Mouse (Mus musculus) gonadal fat pad, adult 2 months (tissue): ENCODE data around the gene Slit1. TPM values are rescaled to one million over a fixed set of nuclear protein-coding genes. Genes with fewer than 3 reads are reported as not detected.

ENCODE experiments used
- DNase-seq: peaks from one replicate; pipeline ENCODE4 v3.0.0-alpha.2; 2012; ENCODE audit warnings: low read depth
- polyA plus RNA-seq: library from polyadenylated mRNA; depleted of rRNA; stranded (reverse); fragments of >200 nt; gene quantifications from 2 replicates; pipeline ENCODE4 v1.2.3, GENCODE M21; 2012; rRNA removed

The Slit1 gene
- polyA plus RNA-seq, 1 experiment = 7.1 TPM

DNA sequence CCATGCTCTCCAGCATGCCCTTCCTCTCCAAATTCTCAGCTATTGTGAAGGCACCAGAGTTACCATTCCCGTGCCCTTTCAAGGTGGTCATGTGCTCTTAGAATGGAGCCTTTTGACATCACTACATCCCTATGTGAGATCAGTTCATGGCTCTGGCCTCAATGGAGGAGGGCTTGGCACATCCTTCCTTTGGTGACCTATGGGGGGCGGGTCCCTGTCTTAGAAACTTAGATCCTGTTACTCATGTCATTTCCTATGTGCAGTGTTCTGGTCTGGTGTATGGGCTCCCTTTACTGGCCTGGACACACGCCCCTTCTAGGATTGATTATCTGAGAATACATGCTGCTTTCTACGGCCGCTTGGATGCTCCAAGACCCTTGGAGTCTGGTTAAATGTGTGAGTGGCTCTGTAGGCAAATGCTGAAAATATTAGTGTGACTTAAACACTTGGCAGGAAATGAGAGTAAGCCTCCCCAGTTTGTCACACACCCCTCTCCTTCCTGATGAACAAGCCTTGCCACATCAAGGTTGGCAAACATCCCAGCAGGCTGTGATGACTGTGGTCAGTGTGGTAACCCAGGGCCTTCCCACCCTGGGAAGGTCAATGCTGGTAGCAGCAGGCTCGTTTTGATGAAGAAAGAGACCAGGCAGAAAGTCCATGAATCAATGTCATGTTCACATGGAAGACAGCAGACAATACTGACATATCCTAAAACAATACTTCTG, 146.1 kb downstream of the Slit1 start:
- no peak for DNase-seq

DNA sequence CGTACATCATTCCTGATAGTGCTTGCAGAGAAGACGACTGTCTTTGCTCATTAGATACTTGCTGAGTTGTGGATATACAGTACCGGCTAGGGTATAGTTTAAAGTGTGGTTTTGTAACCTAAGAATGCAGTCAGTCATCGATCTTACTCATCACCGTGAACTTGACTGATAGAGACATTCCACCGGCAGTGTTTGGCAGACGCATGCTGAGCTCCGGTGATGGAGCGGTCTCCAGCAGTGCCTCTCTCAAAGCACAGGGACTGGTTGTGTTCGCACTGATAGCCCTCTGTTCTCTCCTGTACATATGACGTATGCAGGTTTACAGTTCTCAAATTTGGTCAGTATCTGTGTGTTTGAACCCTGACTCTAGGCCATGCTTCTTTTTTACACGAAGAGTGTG, 151.7 kb downstream of the Slit1 start:
- no peak for DNase-seq

- DNase-seq = no peak
Observed at GRCm38 (mm10) chr19:41589681-41590080, 153.8 kb downstream of the Slit1 start.

GRCm38 (mm10) chr19:41589026-41589425, 154.4 kb downstream of the Slit1 start:
- DNase-seq = no peak

- DNase-seq = no peak
Observed at GRCm38 (mm10) chr19:41587431-41588222, 155.8 kb downstream of the Slit1 start.

DNA sequence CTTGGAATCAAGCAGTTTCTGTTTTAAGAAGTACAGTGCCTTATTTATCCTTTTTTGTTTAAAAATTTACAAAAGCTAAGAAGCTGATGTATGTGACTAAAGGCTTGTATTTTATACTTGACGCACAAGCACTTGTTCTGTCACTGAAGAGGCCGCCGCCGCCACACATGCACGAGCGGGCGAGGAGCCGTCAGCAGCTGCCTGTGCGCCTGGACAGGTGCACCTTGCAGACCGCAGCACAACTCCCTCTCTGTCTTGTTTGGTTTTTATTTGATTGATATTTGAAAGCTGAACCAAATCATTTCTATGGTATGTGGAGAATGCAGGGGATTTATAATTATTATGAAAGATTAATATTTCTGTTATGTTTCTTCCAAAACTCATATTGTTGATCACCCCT, 156.7 kb downstream of the Slit1 start:
- no peak for DNase-seq

DNA sequence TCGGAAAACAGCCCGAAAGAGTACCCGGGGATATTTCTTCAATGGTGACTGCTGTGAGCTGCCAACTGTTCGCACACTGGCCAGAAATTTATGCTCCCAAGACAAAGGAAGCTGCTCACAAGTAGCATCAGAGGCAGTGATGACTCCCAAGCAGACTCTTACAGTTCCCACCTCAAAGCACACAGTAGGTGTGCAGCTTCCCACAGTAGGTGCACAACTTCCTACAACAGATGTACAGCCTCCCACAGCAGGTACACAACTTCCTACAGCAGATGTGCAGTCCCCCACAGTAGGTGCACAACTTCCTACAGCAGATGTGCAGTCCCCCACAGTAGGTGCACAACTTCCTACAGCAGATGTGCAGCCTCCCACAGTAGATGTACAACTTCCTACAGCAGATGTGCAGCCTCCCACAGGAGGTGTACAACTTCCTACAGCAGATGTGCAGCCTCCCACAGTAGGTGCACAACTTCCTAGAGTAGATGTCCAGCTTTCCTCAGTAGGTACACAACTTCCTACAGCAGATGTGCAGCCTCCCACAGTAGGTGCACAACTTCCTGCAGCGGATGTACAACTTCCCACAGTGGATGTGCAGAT, 160.4 kb downstream of the Slit1 start:
- DNase-seq = no peak

GRCm38 (mm10) chr19:41581706-41582420, 161.6 kb downstream of the Slit1 start, which contains the start of gene Gm340:
Gene Gm340, plus strand, starts transcription at chr19:41582370.
- no peak for DNase-seq

DNA sequence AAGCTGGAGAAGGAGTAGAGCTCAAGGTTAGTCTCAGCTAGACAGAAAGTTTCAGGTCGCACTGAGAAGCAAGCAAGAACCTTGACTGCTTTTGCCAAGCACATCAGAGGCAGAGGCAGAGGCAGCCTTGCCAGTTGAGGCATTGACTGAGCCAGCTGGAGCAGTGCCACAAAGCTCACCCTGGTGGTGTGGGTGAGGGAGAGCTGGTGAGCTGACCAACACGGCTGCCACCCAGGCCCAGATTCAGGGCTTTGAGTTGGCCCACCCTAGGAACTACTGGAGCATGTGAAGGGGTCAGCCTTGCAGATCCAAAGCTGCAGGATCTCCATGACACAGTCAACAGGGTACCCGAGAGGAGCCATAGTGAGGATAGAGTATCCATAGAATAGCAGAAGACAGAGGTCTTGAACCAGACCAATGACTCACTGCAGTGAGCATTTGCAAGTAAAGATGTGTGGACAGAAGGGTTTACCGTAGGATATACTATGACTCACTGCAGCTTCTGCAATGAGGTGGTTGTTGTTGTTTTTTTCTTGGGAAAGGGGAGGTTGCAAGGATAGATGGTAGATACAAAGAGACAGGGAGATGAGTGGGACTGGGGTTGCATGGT, 164.0 kb downstream of the Slit1 start:
- no peak for DNase-seq

- no peak for DNase-seq
Observed at GRCm38 (mm10) chr19:41577576-41577975, 165.9 kb downstream of the Slit1 start.

DNA sequence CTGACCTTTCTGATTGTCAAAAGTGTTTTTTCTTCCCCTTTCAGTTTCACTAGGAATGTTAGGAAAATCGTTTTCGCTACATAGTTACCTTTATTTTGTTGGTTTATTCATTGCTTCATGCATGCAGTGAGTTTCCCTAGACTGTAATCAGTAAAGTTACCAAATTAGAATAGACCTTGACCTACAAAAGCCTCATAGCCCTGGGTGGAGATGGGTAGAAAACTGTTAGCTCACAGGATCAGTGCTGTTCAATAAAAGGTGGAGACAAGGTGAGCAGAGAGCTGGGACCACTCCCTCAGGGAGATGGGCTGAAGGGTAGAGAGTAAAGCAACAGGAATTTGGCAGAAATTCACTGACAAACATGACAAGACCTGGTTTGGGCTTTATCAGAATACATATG, 169.8 kb downstream of the Slit1 start:
- DNase-seq = no peak

GRCm38 (mm10) chr19:41568791-41569190, 174.7 kb downstream of the Slit1 start:
- no peak for DNase-seq

- DNase-seq = no peak
Observed at GRCm38 (mm10) chr19:41560856-41561255, 182.6 kb downstream of the Slit1 start.

GRCm38 (mm10) chr19:41558891-41559486, 184.5 kb downstream of the Slit1 start:
- DNase-seq = no peak

- no peak for DNase-seq
Observed at GRCm38 (mm10) chr19:41557491-41557890, 186.0 kb downstream of the Slit1 start.

- no peak for DNase-seq
Observed at GRCm38 (mm10) chr19:41556981-41557380, 186.5 kb downstream of the Slit1 start.

Other genes starting within 250 kb of the Slit1 start
- gene Gm340, start 161.3 kb downstream of the Slit1 start, polyA plus RNA-seq = 1.4 and 1.8 TPM in 2 replicates
- gene Arhgap19, start 58.4 kb upstream of the Slit1 start, polyA plus RNA-seq = 3.0 and 3.8 TPM in 2 replicates
- 1.6 and 2.5 TPM in 2 replicates for gene Frat1, start 86.3 kb upstream of the Slit1 start, polyA plus RNA-seq
- gene Frat2, start 104.5 kb upstream of the Slit1 start, polyA plus RNA-seq = 1.4 and 1.5 TPM in 2 replicates
- 6.0 and 6.9 TPM in 2 replicates for gene Rrp12, start 152.5 kb upstream of the Slit1 start, polyA plus RNA-seq
- 236 and 243 TPM in 2 replicates for gene Pgam1, start 168.3 kb upstream of the Slit1 start, polyA plus RNA-seq
- gene Exosc1, start 189.8 kb upstream of the Slit1 start, polyA plus RNA-seq = 14.6 and 15.7 TPM in 2 replicates
- 76.1 and 85.0 TPM in 2 replicates for gene Zdhhc16, start 189.8 kb upstream of the Slit1 start, polyA plus RNA-seq
- gene Mms19, start 237.5 kb upstream of the Slit1 start, polyA plus RNA-seq = 51.4 and 73.4 TPM in 2 replicates
- 30.5 and 40.2 TPM in 2 replicates for gene Ubtd1, start 238.1 kb upstream of the Slit1 start, polyA plus RNA-seq